Mouse (Mus musculus) heart, adult 9 months (tissue): ENCODE measurements around the gene Setdb1.
"Not testable (repeated sequence)": the region's sequence is repeated elsewhere in the genome, so short reads cannot be mapped to it uniquely, and the experiment has no call there.

Experiments
- DNase-seq, 2 experiments: peaks; one replicate each; pipeline ENCODE4 v3.0.0; 2022; ENCODE audit warnings: low spot score in 2 of 2

Setdb1 gene

DNA sequence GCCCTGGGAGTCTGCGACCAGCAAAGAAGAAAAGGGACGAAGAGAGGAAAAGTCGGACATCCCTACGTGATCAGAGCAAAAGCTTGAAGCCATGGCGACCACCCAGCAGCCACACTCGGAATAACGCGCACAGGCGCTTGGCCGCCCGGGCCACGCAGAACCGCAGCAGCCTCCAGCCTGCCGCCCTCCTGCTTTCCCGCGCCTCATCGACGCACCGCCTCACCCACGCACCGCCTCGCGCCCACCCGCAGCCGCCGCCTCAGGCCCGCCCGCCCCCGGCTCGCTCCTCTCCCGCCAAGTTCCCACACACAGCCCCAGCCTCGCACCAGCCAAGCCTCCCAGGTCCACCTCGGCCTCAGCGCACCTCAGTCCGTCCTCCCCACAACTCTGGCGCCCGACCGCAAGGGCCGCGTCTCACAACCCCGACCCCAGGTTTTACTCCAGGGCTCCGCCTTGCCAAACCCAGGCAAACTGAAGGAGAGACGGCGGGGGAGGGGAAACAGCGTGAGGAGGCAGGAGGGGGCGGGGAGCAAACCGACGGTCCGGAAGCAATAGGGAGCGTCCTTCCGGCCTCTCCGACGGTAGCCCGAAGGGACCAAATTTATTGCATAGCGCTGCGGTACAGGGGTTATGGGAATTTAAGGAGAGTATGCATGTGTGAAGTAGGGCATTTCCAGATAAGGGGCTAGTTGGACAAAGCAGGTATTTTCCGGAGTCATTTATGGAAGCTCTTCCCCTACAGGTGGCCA is at the start of gene Setdb1:
Setdb1 (minus strand) TSS at position 502 of the 749 bp plus-strand sequence.
- DNase-seq = peak; percentile 91 to 93

GRCm38 (mm10) chr3:95402741-95403140 is 45.7 kb upstream of the Setdb1 start, which contains the start of gene 4930558C23Rik:
4930558C23Rik (minus strand) TSS chr3:95402841.
- DNase-seq = no peak

- peak; percentile 8 to 20 for DNase-seq
Observed at GRCm38 (mm10) chr3:95394385-95394784, 37.4 kb upstream of the Setdb1 start.

GRCm38 (mm10) chr3:95385401-95386075 is 28.5 kb upstream of the Setdb1 start:
- DNase-seq = no peak

DNA sequence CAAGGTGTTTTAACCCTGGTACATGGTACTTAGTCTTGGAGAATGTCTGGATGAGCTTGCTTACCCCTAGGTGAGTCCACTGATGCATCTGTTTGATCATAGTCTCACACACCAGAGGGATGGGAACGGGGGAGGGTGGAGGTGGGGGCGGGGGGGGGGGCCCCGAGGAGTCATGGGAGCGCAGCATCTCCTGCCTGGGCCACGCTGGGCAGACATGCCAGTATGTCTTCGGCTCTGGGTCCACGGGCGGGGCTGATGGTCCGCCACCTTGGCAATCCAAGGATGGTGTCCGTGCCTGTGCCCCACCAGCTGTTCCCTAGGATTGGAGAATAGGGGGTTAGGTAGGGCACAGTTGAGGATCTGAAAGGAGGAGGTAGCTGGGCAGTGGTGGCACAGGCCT is 16.2 kb upstream of the Setdb1 start:
- DNase-seq = no peak

- no peak for DNase-seq
Observed at GRCm38 (mm10) chr3:95370101-95370500, 13.1 kb upstream of the Setdb1 start.

- DNase-seq = not testable (repeated sequence)
Observed at GRCm38 (mm10) chr3:95360276-95360675, 3.3 kb upstream of the Setdb1 start.

- DNase-seq = no peak
Observed at GRCm38 (mm10) chr3:95357746-95358145, 744 bp upstream of the Setdb1 start.

GRCm38 (mm10) chr3:95355911-95356544 is 974 bp downstream of the Setdb1 start:
- not testable (repeated sequence) for DNase-seq

- DNase-seq = peak; percentile 13 to 16
Observed at GRCm38 (mm10) chr3:95349491-95349890, 7.5 kb downstream of the Setdb1 start.

DNA sequence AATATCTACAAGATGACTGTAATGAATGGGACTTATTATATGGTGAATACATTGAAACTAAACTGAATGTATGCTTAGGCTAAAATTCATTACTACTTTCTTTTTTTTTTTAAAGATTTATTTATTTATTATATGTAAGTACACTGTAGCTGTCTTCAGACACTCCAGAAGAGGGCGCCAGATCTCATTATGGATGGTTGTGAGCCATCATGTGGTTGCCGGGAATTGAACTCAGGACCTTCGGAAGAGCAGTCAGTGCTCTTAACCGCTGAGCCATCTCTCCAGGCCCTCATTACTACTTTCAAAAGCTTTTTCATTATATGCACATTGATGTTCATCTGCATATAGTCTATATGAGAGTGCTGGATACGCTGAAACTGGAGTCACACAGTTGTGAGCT is 8.7 kb downstream of the Setdb1 start:
- DNase-seq = not testable (repeated sequence)

GRCm38 (mm10) chr3:95346454-95346853 is 10.5 kb downstream of the Setdb1 start:
- DNase-seq = no peak

DNA sequence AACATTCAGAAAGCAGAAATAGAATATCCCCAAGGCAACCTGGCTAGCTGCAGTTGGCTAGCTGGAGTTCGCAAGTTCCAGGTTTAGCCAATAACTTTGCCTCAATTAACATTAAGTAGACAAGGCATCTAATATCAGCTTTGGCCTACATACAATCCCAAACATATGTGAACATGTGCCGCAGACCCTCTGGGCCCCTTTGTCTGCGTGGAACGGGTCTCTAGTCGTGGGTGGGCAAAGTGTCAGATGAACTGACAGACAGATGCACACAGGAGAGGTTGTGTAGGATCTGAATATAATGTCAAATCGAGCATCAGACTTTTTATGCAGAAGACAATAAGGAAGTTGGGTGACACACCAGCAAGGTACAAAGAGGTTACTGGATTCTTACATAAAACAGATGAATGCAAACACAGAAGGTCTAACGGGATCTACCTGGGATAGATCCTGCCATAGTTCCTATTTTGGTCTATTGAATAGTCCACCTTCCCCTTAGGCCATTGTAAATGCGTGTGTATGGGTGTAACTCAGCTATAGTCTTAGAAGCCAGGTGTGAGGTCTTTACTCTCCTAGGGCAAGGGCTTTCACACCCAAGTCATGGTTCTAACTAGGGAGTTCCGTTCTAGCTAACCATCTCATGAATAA is 13.5 kb downstream of the Setdb1 start:
- not testable (repeated sequence) for DNase-seq

GRCm38 (mm10) chr3:95338251-95338650 is 18.8 kb downstream of the Setdb1 start:
- DNase-seq = no peak

GRCm38 (mm10) chr3:95337345-95337744 is 19.7 kb downstream of the Setdb1 start:
- DNase-seq = no peak

GRCm38 (mm10) chr3:95331528-95331927 is 25.5 kb downstream of the Setdb1 start:
- DNase-seq = no peak

GRCm38 (mm10) chr3:95328803-95329404 is 28.1 kb downstream of the Setdb1 start:
- DNase-seq = no peak

DNA sequence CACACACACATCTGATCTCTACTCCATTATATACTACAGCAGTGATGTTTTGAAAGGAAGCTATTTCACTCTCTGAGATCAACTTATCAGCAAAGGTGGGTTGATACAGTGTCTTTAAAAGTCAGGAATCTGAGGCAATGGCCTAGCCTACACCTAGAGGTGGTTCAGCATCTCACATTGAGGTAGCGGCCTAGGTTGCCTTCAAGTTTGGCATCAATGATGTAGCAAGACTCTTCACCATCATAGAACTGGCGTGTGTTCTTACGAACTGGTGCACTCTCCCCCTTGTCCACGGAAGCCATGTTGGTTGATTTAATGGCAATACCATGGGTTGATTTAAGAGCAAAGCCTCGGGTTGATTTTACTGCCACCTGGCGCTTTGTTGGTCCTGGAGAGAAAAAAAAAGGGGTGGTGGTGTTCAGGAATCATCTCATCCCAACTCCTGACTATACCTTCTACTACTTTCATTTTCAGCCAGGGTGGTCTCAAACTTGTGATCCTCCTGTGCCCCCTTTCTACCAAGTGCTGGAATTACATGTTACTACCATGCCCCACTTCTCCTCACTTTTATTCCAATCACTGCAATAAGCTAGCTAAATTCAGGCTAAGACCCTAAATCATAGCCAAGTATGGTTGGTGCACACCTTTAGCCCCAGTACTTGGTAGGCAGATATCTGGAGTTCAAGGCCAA is 32.4 kb downstream of the Setdb1 start:
- no peak for DNase-seq

- DNase-seq = no peak
Observed at GRCm38 (mm10) chr3:95323429-95323828, 33.6 kb downstream of the Setdb1 start.

DNA sequence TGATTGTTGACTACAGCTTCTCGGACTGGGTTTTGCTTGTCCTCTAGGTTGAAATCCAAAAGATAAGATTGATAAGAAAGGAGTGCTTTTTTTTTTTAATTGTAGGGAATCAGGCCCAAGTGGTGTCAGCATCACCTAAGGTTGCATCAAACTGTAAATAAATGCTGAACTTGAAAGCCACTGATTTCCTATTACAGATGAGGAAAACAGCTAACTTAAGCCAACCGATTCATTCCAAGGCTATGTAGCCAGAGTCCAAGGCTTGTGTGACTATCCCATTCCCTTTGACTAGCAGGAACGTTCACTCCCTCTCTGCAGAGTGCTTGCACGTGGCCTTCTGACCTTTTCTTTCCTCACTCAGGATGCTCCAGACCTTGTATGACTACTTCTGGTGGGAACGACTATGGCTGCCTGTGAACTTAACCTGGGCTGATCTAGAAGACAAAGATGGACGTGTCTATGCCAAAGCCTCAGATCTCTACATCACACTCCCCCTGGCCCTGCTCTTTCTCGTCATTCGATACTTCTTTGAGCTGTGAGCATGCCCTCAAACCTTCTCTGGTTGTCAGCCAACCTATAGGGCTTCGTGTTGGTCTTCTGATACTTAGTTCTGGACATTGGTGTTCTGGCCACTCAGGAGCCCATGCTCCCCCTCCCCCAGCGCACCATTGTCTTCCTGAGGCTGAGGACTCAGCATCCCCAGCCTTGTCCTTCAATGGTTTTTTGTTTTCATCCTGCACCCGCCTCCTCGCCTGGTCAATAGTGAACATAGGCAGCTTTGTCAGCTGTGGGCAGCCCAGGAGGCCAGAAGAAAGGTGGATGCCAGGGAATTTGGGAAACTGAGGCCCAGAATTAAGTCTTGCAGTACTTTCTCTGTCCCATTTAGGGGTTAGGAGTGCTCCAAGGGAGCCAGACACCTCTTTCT is 37.0 kb downstream of the Setdb1 start:
- no peak for DNase-seq
